Mouse (Mus musculus) heart, postnatal 36 days (tissue): ENCODE measurements around the gene Cabin1. TPM values are rescaled to one million over a fixed set of nuclear protein-coding genes. Genes with fewer than 3 reads are reported as not detected.

Experiments
- DNase-seq, 2 experiments: peaks; one replicate each; pipeline ENCODE4 v3.0.0; 2021 to 2022
- intact Hi-C: fragments of 180-260 bp; cut with DNase I; formaldehyde crosslinking; loops from one replicate; pipeline ENCODE4 v1.15.1; 2025
- total RNA-seq, 2 experiments: library from RNA; stranded (reverse); gene quantifications; 2 replicates each; pipeline ENCODE4 v1.2.3; 2021

Cabin1 gene
- total RNA-seq, result 10 to 100 TPM; 23.4 to 26.2 TPM

- peak; percentile 96 to 97 for DNase-seq
- intact Hi-C loops, result loop anchor here (2.0 to 5.0 kb wide), 2 partner anchors 68 to 87 kb away; no protein-coding TSS in a partner anchor
Observed at GRCm38 (mm10) chr10:75763682-75764518, at the start of gene Cabin1. Gene Cabin1 (minus strand): TSS chr10:75764341.

GRCm38 (mm10) chr10:75804217-75804616, 40.1 kb upstream of the Cabin1 start:
- no peak for DNase-seq
- intact Hi-C loops, result no loop called here

- peak; percentile 71 to 78 for DNase-seq
- intact Hi-C loops, result no loop called here
Observed at GRCm38 (mm10) chr10:75798176-75798696, 34.1 kb upstream of the Cabin1 start, which contains the start of gene Gstt1. Gene Gstt1 (minus strand): TSS chr10:75798584.

GRCm38 (mm10) chr10:75797619-75798175, 33.6 kb upstream of the Cabin1 start:
- peak; percentile 64 to 69 for DNase-seq
- intact Hi-C loops, result loop anchor here (2.0 kb wide), 1 partner anchor 35 kb away; no protein-coding TSS in a partner anchor

GRCm38 (mm10) chr10:75796731-75797516, 32.8 kb upstream of the Cabin1 start:
- DNase-seq, result no peak
- intact Hi-C loops, result loop anchor here (2.0 kb wide), 1 partner anchor 36 kb away; no protein-coding TSS in a partner anchor

- intact Hi-C loops, result no loop called here
- no peak for DNase-seq
Observed at GRCm38 (mm10) chr10:75794880-75795279, 30.7 kb upstream of the Cabin1 start.

- DNase-seq, result no peak
- intact Hi-C loops, result no loop called here
Observed at GRCm38 (mm10) chr10:75790773-75791172, 26.6 kb upstream of the Cabin1 start.

GRCm38 (mm10) chr10:75789841-75790240, 25.7 kb upstream of the Cabin1 start:
- intact Hi-C loops, result no loop called here
- no peak for DNase-seq

- DNase-seq, result no peak
- intact Hi-C loops, result no loop called here
Observed at GRCm38 (mm10) chr10:75789081-75789735, 25.1 kb upstream of the Cabin1 start.

- no peak for DNase-seq
- intact Hi-C loops, result no loop called here
Observed at GRCm38 (mm10) chr10:75788277-75788676, 24.1 kb upstream of the Cabin1 start.

- DNase-seq, result no peak
- intact Hi-C loops, result no loop called here
Observed at GRCm38 (mm10) chr10:75785442-75785841, 21.3 kb upstream of the Cabin1 start.

GRCm38 (mm10) chr10:75780769-75781578, 16.8 kb upstream of the Cabin1 start, which contains the start of the genes Gm20441 and Gstt3:
Gene Gm20441 (minus strand): TSS chr10:75780954.
Gene Gstt3 (minus strand): TSS chr10:75781414.
- intact Hi-C loops, result no loop called here
- peak; percentile 69 to 72 for DNase-seq

- DNase-seq, result no peak
- intact Hi-C loops, result no loop called here
Observed at GRCm38 (mm10) chr10:75779206-75780174, 15.3 kb upstream of the Cabin1 start.

- no peak for DNase-seq
- intact Hi-C loops, result no loop called here
Observed at GRCm38 (mm10) chr10:75777885-75778284, 13.7 kb upstream of the Cabin1 start.

- no peak for DNase-seq
- intact Hi-C loops, result no loop called here
Observed at GRCm38 (mm10) chr10:75776562-75776961, 12.4 kb upstream of the Cabin1 start.

- no peak for DNase-seq
- intact Hi-C loops, result loop anchor here (5.0 kb wide), 1 partner anchor 187 kb away; the partner anchor contains the start of gene Ggt5
Observed at GRCm38 (mm10) chr10:75774587-75774986, 10.4 kb upstream of the Cabin1 start.

- DNase-seq, result no peak
- intact Hi-C loops, result loop anchor here (5.0 kb wide), 1 partner anchor 187 kb away; the partner anchor contains the start of gene Ggt5
Observed at GRCm38 (mm10) chr10:75774102-75774501, 10.0 kb upstream of the Cabin1 start.
